Mouse (Mus musculus): ENCODE results near the gene Zfp143. TPM values are rescaled to one million over a fixed set of nuclear protein-coding genes. Genes with fewer than 3 reads are reported as not detected.
A peak's percentile ranks its signal among the peaks of the same experiment; 100 is the strongest.
"Not testable (repeated sequence)": the region's sequence is repeated elsewhere in the genome, so short reads cannot be mapped to it uniquely, and the experiment has no call there.

Gene Zfp143
- polyA plus RNA-seq, 1 experiment from 2014 or later: 17.9 TPM

DNA sequence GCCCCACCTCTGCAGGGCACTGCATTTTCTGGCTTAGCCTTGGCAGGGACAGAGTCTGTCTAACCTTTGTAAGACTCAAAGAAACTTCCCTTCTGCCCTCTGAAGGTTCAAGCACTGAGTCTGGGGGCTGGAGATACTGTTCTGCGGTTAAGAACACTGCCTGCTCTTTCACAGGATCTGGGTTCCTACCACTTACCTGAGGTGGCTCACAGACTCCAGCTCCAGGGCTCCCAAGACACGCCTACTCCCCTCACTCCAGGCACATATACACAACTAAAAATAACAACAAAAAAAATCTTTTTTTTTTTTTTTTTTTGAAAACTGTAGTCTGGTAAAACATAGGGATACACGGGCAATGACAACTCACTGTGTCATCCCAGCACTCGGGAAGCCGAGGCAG is 40.2 kb downstream of the Zfp143 start:
- no peak for ATAC-seq (replicated peaks; ENCODE audit: insufficient number of reproducible peaks, low FRiP score, low TSS enrichment)
- no peak overlapping the region for H3K27ac ChIP-seq (ENCODE audit: low read depth, low read length)

DNA sequence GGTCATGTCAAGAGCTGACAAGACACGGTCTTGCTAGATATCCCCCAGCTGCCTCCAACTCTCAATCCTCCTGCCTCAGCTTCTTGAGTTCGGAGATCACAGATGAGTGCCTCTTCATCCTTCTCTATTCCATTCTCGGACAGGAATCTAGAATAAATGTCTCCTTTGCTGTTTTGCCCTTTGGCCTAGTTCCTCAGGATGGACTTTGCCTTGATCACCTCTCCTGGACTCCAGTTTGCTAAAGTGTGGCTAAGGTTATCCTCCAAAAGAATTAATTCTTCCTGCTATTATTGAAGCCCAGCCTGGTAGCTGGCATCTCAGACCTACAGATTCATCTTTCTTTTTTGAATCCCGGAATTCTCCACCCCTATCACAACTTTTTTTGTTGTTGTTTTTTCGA is 44.0 kb downstream of the Zfp143 start:
- Histone ChIP-seq H3K27me3 (ENCODE audit: control insufficient read depth, insufficient read depth, low read length) (no peaks in the 10 kb centered on the region), H3K9me3 (replicated peaks; ENCODE audit: control insufficient read depth, low read length) (no peaks in the 10 kb centered on the region), H3K4me2 (no peak overlapping the region), H3K27ac (ENCODE audit: low read depth, low read length) (no peak overlapping the region), H3K36me3 (ENCODE audit: control insufficient read depth, insufficient read depth, low read length) (no peaks in the 10 kb centered on the region), H3K9ac (ENCODE audit: low read depth, low read length) (no peak overlapping the region), H3K4me1 (ENCODE audit: control insufficient read depth, insufficient read depth, low read length) (peaks cover 14% of the 10 kb centered on the region), H3K4me3 (ENCODE audit: low read depth, low read length) (no peak overlapping the region)
- ATAC-seq (replicated peaks; ENCODE audit: insufficient number of reproducible peaks, low FRiP score, low TSS enrichment): no peak
- WGBS (ENCODE audit: insufficient replicate concordance): 83% methylated on average over 5 of the region's 5 CpGs

More for the DNA sequence above, 40.2 kb downstream of the Zfp143 start:
- no peak overlapping the region for H3K9ac ChIP-seq (ENCODE audit: low read depth, low read length)
- H3K9me3 ChIP-seq (replicated peaks; ENCODE audit: control insufficient read depth, low read length): no peaks in the 10 kb centered on the region
- peaks cover 8% of the 10 kb centered on the region; the same call in 1 of the 2 replicates for H3K4me1 ChIP-seq (ENCODE audit: control insufficient read depth, insufficient read depth, low read length)
- 69% methylated on average over 5 of the region's 5 CpGs for WGBS (ENCODE audit: insufficient replicate concordance)
- peaks cover 1% of the 10 kb centered on the region for H3K36me3 ChIP-seq (ENCODE audit: control insufficient read depth, insufficient read depth, low read length)
- H3K4me3 ChIP-seq (ENCODE audit: low read depth, low read length): no peak overlapping the region
- H3K27me3 ChIP-seq (ENCODE audit: control insufficient read depth, insufficient read depth, low read length): no peaks in the 10 kb centered on the region
- H3K4me2 ChIP-seq: no peak overlapping the region

DNA sequence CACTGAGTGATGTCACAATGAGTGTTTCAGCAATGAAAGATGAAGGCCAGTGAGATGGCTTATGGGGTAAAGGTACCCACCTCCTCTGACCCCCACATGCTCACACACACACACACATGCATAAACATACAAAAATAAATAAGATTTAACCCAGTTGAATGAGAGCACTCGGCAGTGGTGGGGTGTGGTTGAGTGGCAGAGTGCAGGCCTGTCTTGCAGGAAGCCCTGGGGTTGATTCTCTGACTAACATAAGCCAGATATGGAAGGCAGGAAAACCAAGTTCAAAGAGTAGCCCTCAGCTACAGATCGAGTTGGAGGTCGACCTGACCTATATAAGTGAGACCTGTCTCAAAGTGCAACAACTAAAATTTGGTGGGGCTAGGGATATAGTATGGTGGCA is 45.6 kb downstream of the Zfp143 start:
- 62% methylated on average over 3 of the region's 3 CpGs for WGBS (ENCODE audit: insufficient replicate concordance)
- H3K4me3 ChIP-seq (ENCODE audit: low read depth, low read length): no peak overlapping the region
- no peaks in the 10 kb centered on the region for H3K36me3 ChIP-seq (ENCODE audit: control insufficient read depth, insufficient read depth, low read length)
- H3K4me1 ChIP-seq (ENCODE audit: control insufficient read depth, insufficient read depth, low read length): peaks cover 17% of the 10 kb centered on the region
- H3K27me3 ChIP-seq (ENCODE audit: control insufficient read depth, insufficient read depth, low read length): no peaks in the 10 kb centered on the region
- no peak overlapping the region for H3K4me2 ChIP-seq
- no peak overlapping the region for H3K27ac ChIP-seq (ENCODE audit: low read depth, low read length)
- no peak for ATAC-seq (replicated peaks; ENCODE audit: insufficient number of reproducible peaks, low FRiP score, low TSS enrichment)
- no peaks in the 10 kb centered on the region for H3K9me3 ChIP-seq (replicated peaks; ENCODE audit: control insufficient read depth, low read length)
- no peak overlapping the region for H3K9ac ChIP-seq (ENCODE audit: low read depth, low read length)

DNA sequence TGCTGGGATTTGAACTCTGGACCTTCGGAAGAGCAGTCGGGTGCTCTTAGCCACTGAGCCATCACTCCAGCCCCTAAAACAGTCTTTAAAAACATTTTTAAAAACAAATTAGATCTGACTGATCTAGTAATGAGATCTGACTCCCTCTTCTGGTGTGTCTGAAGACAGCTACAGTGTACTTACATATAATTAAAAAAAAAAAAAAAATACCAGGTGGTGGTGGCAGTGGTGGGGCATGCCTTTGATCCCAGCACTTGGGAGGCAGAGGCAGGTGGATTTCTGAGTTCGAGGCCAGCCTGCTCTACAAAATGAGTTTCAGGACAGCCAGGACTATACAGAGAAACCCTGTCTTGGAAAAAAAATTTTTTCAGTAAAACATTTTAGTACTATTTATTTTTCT is 47.5 kb downstream of the Zfp143 start:
- H3K27me3 ChIP-seq (ENCODE audit: control insufficient read depth, insufficient read depth, low read length); H3K4me2 ChIP-seq; H3K9ac ChIP-seq (ENCODE audit: low read depth, low read length); H3K36me3 ChIP-seq (ENCODE audit: control insufficient read depth, insufficient read depth, low read length); ATAC-seq (replicated peaks; ENCODE audit: insufficient number of reproducible peaks, low FRiP score, low TSS enrichment); H3K4me3 ChIP-seq (ENCODE audit: low read depth, low read length); H3K9me3 ChIP-seq (replicated peaks; ENCODE audit: control insufficient read depth, low read length): not testable (repeated sequence)
- 92% methylated on average over 3 of the region's 3 CpGs for WGBS (ENCODE audit: insufficient replicate concordance)
- peak overlapping the region; percentile 85; the same call in 1 of the 2 replicates for H3K27ac ChIP-seq (ENCODE audit: low read depth, low read length)
- peaks cover 17% of the 10 kb centered on the region for H3K4me1 ChIP-seq (ENCODE audit: control insufficient read depth, insufficient read depth, low read length)

DNA sequence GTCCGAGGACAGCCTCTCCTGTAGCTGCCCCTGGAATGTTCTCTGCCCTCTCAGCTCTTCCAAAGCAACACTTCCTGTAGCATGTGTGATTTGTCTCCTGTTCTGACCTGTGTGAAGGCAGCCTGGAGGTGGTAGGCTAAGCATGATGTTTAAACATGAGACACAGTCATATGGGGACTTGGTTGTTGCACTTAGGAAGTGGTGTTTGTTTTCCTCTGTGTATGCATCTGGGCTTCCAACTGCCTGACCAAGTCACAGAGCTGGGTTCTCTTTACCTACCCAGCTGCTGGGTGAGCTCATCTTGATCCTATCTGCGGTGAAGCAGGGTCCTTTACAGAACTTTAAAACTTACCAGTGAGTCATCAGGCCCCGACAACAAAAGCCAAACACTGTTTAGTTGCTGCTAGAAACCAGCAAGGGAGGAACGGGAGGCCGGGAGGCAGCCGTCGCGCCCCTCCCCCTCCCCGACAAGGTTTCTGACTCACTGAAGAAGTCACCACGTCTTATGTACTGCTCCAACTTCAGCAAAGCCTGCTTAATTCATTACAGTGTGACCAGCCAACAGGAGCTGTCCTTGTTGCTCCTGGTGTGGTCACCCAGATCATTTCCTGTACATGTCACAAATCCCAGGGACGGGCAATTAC is 48.1 kb downstream of the Zfp143 start:
- H3K9ac ChIP-seq (ENCODE audit: low read depth, low read length): peak overlapping the region; percentile 65
- 9% methylated on average over 11 of the region's 11 CpGs for WGBS (ENCODE audit: insufficient replicate concordance)
- no peak for ATAC-seq (replicated peaks; ENCODE audit: insufficient number of reproducible peaks, low FRiP score, low TSS enrichment)

DNA sequence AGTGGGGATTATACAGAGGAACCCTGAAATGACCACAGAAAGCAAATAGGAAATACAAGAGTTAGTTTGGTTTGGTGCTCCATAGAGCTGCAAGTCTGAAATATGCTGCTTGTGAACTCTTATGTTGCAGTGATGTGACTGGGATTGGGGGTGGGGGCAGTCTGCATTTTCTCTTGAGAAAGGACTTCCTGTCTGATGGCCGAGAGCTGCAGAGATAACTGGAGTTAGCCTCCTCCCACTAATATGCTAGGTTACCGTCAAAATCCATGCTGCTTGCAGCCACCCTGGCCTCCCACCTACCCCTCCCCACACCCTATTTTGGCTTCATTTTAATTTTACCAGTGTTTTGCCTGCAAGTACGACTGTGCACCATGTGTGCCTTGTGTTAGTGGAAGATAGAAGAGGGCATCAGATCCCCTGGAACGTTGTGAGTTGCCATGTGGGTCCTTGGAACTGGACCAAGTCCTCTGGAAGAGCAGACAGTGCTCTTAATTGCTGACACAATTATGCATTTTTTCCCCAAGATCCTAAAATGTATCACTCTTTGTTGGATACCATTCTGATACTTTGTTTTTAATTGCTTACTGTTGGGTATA is 49.1 kb downstream of the Zfp143 start:
- 20% methylated on average over 4 of the region's 4 CpGs for WGBS (ENCODE audit: insufficient replicate concordance)
- Histone ChIP-seq H3K4me1 (ENCODE audit: control insufficient read depth, insufficient read depth, low read length) (peaks cover 17% of the 10 kb centered on the region), H3K9ac (ENCODE audit: low read depth, low read length) (no peak overlapping the region), H3K27ac (ENCODE audit: low read depth, low read length) (peak overlapping the region; percentile 85), H3K9me3 (replicated peaks; ENCODE audit: control insufficient read depth, low read length) (no peaks in the 10 kb centered on the region), H3K4me2 (peak overlapping the region; percentile 1; the same call in 1 of the 2 replicates), H3K36me3 (ENCODE audit: control insufficient read depth, insufficient read depth, low read length) (no peaks in the 10 kb centered on the region), H3K4me3 (ENCODE audit: low read depth, low read length) (no peak overlapping the region), H3K27me3 (ENCODE audit: control insufficient read depth, insufficient read depth, low read length) (no peaks in the 10 kb centered on the region)
- ATAC-seq (replicated peaks; ENCODE audit: insufficient number of reproducible peaks, low FRiP score, low TSS enrichment): peak; percentile 13; the same call in 1 of the 2 replicates

More for the DNA sequence above, 48.1 kb downstream of the Zfp143 start:
- H3K4me1 ChIP-seq (ENCODE audit: control insufficient read depth, insufficient read depth, low read length): peaks cover 17% of the 10 kb centered on the region
- H3K4me3 ChIP-seq (ENCODE audit: low read depth, low read length): peak overlapping the region; percentile 14
- peak overlapping the region; percentile 85 for H3K27ac ChIP-seq (ENCODE audit: low read depth, low read length)
- no peaks in the 10 kb centered on the region for H3K36me3 ChIP-seq (ENCODE audit: control insufficient read depth, insufficient read depth, low read length)
- peak overlapping the region; percentile 55 for H3K4me2 ChIP-seq
- no peaks in the 10 kb centered on the region for H3K27me3 ChIP-seq (ENCODE audit: control insufficient read depth, insufficient read depth, low read length)
- H3K9me3 ChIP-seq (replicated peaks; ENCODE audit: control insufficient read depth, low read length): no peaks in the 10 kb centered on the region

DNA sequence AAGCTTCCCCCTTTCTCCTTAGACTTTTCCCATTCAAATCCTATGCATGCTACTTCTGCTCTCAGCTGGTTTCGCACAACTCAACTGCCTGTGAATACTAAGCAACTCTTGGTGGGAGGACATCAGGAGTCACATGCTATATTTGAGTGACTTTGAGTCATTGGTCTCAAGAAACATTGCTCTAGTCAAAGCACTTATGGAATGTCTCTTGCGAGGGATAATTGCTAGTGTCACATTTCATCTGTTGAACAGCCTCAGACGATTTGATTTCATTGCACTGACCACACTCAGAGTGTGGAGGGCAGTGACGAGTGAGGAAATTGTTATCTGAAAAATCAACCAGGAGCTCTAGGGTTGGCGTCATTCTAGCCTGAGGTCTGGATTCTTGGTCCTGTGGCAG is 53.7 kb downstream of the Zfp143 start:
- WGBS (ENCODE audit: insufficient replicate concordance): 33% methylated on average over 5 of the region's 5 CpGs
- Histone ChIP-seq H3K4me2 (no peak overlapping the region), H3K27me3 (ENCODE audit: control insufficient read depth, insufficient read depth, low read length) (no peaks in the 10 kb centered on the region), H3K27ac (ENCODE audit: low read depth, low read length) (no peak overlapping the region), H3K36me3 (ENCODE audit: control insufficient read depth, insufficient read depth, low read length) (no peaks in the 10 kb centered on the region), H3K4me3 (ENCODE audit: low read depth, low read length) (no peak overlapping the region), H3K9me3 (replicated peaks; ENCODE audit: control insufficient read depth, low read length) (no peaks in the 10 kb centered on the region), H3K9ac (ENCODE audit: low read depth, low read length) (no peak overlapping the region), H3K4me1 (ENCODE audit: control insufficient read depth, insufficient read depth, low read length) (peaks cover 13% of the 10 kb centered on the region; the same call in 1 of the 2 replicates)
- ATAC-seq (replicated peaks; ENCODE audit: insufficient number of reproducible peaks, low FRiP score, low TSS enrichment): no peak

DNA sequence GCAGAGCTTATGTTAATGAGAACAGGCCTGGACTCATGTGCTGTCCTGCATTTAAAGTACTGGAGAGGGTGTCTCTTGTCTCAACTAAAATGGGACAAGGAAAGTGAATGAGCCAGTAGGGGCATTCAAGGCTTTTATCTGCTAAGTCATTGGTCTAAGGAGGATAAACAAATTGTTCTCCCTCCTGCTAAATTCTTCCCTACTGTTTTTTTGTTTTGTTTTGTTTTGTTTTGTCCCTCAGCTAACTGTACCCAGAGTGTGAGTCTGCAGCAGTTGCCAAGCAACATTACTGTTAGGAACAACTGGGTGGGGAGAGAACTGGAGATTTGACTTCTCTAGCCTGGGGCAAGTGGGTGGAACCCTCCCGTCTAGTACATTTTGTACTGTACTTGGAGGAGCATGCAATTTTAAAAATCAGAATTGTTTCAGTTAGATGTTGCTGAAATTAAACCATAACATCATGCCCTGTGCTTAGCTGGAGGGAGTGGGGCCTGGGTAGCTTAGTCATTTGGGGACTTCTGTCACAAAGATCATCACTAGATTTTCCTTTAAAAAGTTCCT is 55.8 kb downstream of the Zfp143 start:
- Histone ChIP-seq H3K9ac (ENCODE audit: low read depth, low read length) (no peak overlapping the region), H3K4me1 (ENCODE audit: control insufficient read depth, insufficient read depth, low read length) (peaks cover 9% of the 10 kb centered on the region; the same call in 1 of the 2 replicates), H3K27me3 (ENCODE audit: control insufficient read depth, insufficient read depth, low read length) (no peaks in the 10 kb centered on the region), H3K36me3 (ENCODE audit: control insufficient read depth, insufficient read depth, low read length) (no peaks in the 10 kb centered on the region), H3K27ac (ENCODE audit: low read depth, low read length) (no peak overlapping the region), H3K9me3 (replicated peaks; ENCODE audit: control insufficient read depth, low read length) (no peaks in the 10 kb centered on the region), H3K4me2 (no peak overlapping the region), H3K4me3 (ENCODE audit: low read depth, low read length) (no peak overlapping the region)
- no peak for ATAC-seq (replicated peaks; ENCODE audit: insufficient number of reproducible peaks, low FRiP score, low TSS enrichment)
- 34% methylated on average over 1 of the region's 1 CpGs for WGBS (ENCODE audit: insufficient replicate concordance)

Data from heart, embryonic 11.5 days (tissue).